Mouse (Mus musculus): ENCODE measurements around the gene Otp. TPM values are rescaled to one million over a fixed set of nuclear protein-coding genes. Genes with fewer than 3 reads are reported as not detected.

The Otp gene
- 0.60 and 2.6 TPM in 2 replicates for polyA plus RNA-seq (2014; fragmentation: Nextera tagmentation; extraction: Ambion mirVana)

- Histone ChIP-seq H3K4me3 (ENCODE audit: low read depth, low read length) (no peak within 1 kb of the TSS), H3K9me3 (replicated peaks; ENCODE audit: control insufficient read depth, low read length) (no peaks in the 10 kb centered on the region), H3K36me3 (replicated peaks; ENCODE audit: control insufficient read depth, insufficient read depth, low read depth, low read length) (no peaks in the 10 kb centered on the region), H3K4me2 (ENCODE audit: low read depth, low read length) (no peak within 1 kb of the TSS), H3K4me1 (ENCODE audit: control insufficient read depth, insufficient read depth, low read length) (no peaks in the 10 kb centered on the region), H3K9ac (replicated peaks; ENCODE audit: low read length) (no peak within 1 kb of the TSS), H3K27ac (replicated peaks; ENCODE audit: low read depth, low read length) (no peak within 1 kb of the TSS), H3K27me3 (ENCODE audit: control insufficient read depth, insufficient read depth, low read length) (peaks cover 66% of the 10 kb centered on the region)
- DNase-seq (ENCODE audit: low spot score) (peak; percentile 55), ATAC-seq (replicated peaks; ENCODE audit: insufficient number of reproducible peaks, low FRiP score, low TSS enrichment, low read depth) (0 out of 2 replicates have a peak, but pooled peaks have one; percentile 37)
- WGBS: under 1% methylated on average over 30 of the region's 30 CpGs
These were observed at the start of gene Otp for GRCm38 (mm10) chr13:94875396-94875880. Gene Otp, plus strand, starts transcription at chr13:94875602.

GRCm38 (mm10) chr13:94826389-94826788 is 49.0 kb upstream of the Otp start:
- DNase-seq (ENCODE audit: low spot score) (no peak), ATAC-seq (replicated peaks; ENCODE audit: insufficient number of reproducible peaks, low FRiP score, low TSS enrichment, low read depth) (no peak)
- H3K36me3 ChIP-seq (replicated peaks; ENCODE audit: control insufficient read depth, insufficient read depth, low read depth, low read length): no peaks in the 10 kb centered on the region
- H3K4me1 ChIP-seq (ENCODE audit: control insufficient read depth, insufficient read depth, low read length): no peaks in the 10 kb centered on the region; the same call in 1 of the 2 replicates
- H3K4me2 ChIP-seq (ENCODE audit: low read depth, low read length): no peak overlapping the region
- WGBS: 92% methylated on average over 5 of the region's 5 CpGs
- H3K27me3 ChIP-seq (ENCODE audit: control insufficient read depth, insufficient read depth, low read length): no peaks in the 10 kb centered on the region
- no peak overlapping the region for H3K27ac ChIP-seq (replicated peaks; ENCODE audit: low read depth, low read length)
- no peak overlapping the region for H3K9ac ChIP-seq (replicated peaks; ENCODE audit: low read length)
- H3K9me3 ChIP-seq (replicated peaks; ENCODE audit: control insufficient read depth, low read length): no peaks in the 10 kb centered on the region
- no peak overlapping the region for H3K4me3 ChIP-seq (ENCODE audit: low read depth, low read length)

DNA sequence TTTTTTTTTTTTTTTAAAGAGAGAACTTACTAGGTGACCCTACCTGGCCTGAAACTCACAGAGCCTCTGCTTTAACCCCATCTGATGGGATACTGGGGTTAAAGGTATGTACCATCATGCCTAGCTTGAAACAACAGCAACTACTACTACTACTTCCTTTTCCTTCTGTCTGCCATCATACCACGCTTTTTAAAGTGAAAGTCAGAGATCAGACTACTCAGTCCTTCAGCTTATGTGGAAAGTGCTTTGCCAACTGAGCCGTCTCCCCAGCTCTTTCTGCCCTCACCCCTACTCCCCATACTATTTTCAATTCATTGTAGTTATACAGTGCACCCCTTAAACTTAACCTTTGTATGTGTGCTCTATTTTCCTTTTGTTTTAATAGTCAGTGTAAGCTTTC is 48.4 kb upstream of the Otp start:
- Histone ChIP-seq H3K27me3 (ENCODE audit: control insufficient read depth, insufficient read depth, low read length) (no peaks in the 10 kb centered on the region), H3K4me1 (ENCODE audit: control insufficient read depth, insufficient read depth, low read length) (no peaks in the 10 kb centered on the region; the same call in 1 of the 2 replicates), H3K9me3 (replicated peaks; ENCODE audit: control insufficient read depth, low read length) (no peaks in the 10 kb centered on the region), H3K4me3 (ENCODE audit: low read depth, low read length) (no peak overlapping the region), H3K9ac (replicated peaks; ENCODE audit: low read length) (no peak overlapping the region), H3K4me2 (ENCODE audit: low read depth, low read length) (no peak overlapping the region), H3K36me3 (replicated peaks; ENCODE audit: control insufficient read depth, insufficient read depth, low read depth, low read length) (no peaks in the 10 kb centered on the region), H3K27ac (replicated peaks; ENCODE audit: low read depth, low read length) (no peak overlapping the region)
- no peak for ATAC-seq (replicated peaks; ENCODE audit: insufficient number of reproducible peaks, low FRiP score, low TSS enrichment, low read depth)
- no peak for DNase-seq (ENCODE audit: low spot score)
- WGBS: 79% methylated on average over 2 of the region's 2 CpGs

GRCm38 (mm10) chr13:94827847-94828246 is 47.6 kb upstream of the Otp start:
- ATAC-seq (replicated peaks; ENCODE audit: insufficient number of reproducible peaks, low FRiP score, low TSS enrichment, low read depth): no peak
- peaks cover under 1% of the 10 kb centered on the region; the same call in 1 of the 2 replicates for H3K36me3 ChIP-seq (replicated peaks; ENCODE audit: control insufficient read depth, insufficient read depth, low read depth, low read length)
- H3K9me3 ChIP-seq (replicated peaks; ENCODE audit: control insufficient read depth, low read length): no peaks in the 10 kb centered on the region
- no peak overlapping the region for H3K9ac ChIP-seq (replicated peaks; ENCODE audit: low read length)
- H3K4me2 ChIP-seq (ENCODE audit: low read depth, low read length): no peak overlapping the region
- H3K27me3 ChIP-seq (ENCODE audit: control insufficient read depth, insufficient read depth, low read length): no peaks in the 10 kb centered on the region
- H3K27ac ChIP-seq (replicated peaks; ENCODE audit: low read depth, low read length): no peak overlapping the region
- H3K4me1 ChIP-seq (ENCODE audit: control insufficient read depth, insufficient read depth, low read length): no peaks in the 10 kb centered on the region; the same call in 1 of the 2 replicates
- H3K4me3 ChIP-seq (ENCODE audit: low read depth, low read length): no peak overlapping the region
- DNase-seq (ENCODE audit: low spot score): no peak
- WGBS: 52% methylated on average over 2 of the region's 2 CpGs

GRCm38 (mm10) chr13:94838047-94838720 is 37.2 kb upstream of the Otp start:
- H3K36me3 ChIP-seq (replicated peaks; ENCODE audit: control insufficient read depth, insufficient read depth, low read depth, low read length): no peaks in the 10 kb centered on the region; the same call in 1 of the 2 replicates
- no peak overlapping the region for H3K4me3 ChIP-seq (ENCODE audit: low read depth, low read length)
- no peaks in the 10 kb centered on the region for H3K4me1 ChIP-seq (ENCODE audit: control insufficient read depth, insufficient read depth, low read length)
- no peak overlapping the region for H3K4me2 ChIP-seq (ENCODE audit: low read depth, low read length)
- DNase-seq (ENCODE audit: low spot score) (no peak), ATAC-seq (replicated peaks; ENCODE audit: insufficient number of reproducible peaks, low FRiP score, low TSS enrichment, low read depth) (no peak)
- WGBS: 79% methylated on average over 5 of the region's 5 CpGs
- H3K9me3 ChIP-seq (replicated peaks; ENCODE audit: control insufficient read depth, low read length): no peaks in the 10 kb centered on the region
- H3K9ac ChIP-seq (replicated peaks; ENCODE audit: low read length): no peak overlapping the region
- H3K27me3 ChIP-seq (ENCODE audit: control insufficient read depth, insufficient read depth, low read length): no peaks in the 10 kb centered on the region
- H3K27ac ChIP-seq (replicated peaks; ENCODE audit: low read depth, low read length): no peak overlapping the region

DNA sequence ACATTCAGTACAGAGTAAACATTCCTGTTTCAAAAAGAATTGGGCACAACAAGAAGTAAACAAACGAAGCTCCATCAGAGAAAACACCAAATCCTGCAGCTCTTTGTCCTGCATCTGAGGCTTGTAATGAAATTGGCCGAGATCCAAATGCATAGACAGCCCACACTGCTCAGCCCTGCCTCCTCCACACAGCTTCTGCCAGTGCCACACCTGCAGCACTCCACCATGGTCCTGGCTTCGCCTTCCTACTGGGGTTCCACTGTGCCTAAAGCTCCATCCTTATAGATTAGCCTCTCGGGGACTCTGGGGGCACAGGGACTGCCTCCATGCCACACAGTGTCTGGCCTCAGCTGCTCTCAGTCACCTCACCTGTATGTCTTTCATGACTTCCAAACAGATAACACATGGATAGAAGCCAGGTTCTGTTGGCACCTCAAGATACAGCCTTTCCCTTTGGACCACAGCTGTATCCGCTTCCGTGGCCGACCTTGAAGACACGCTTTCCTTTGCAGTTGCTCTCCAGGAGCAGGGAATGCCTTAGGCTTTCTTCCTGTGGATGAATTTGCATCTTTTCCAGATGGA is 36.6 kb upstream of the Otp start:
- Histone ChIP-seq H3K4me3 (ENCODE audit: low read depth, low read length) (no peak overlapping the region), H3K36me3 (replicated peaks; ENCODE audit: control insufficient read depth, insufficient read depth, low read depth, low read length) (no peaks in the 10 kb centered on the region; the same call in 1 of the 2 replicates), H3K4me2 (ENCODE audit: low read depth, low read length) (no peak overlapping the region), H3K27me3 (ENCODE audit: control insufficient read depth, insufficient read depth, low read length) (no peaks in the 10 kb centered on the region), H3K27ac (replicated peaks; ENCODE audit: low read depth, low read length) (no peak overlapping the region), H3K4me1 (ENCODE audit: control insufficient read depth, insufficient read depth, low read length) (no peaks in the 10 kb centered on the region), H3K9me3 (replicated peaks; ENCODE audit: control insufficient read depth, low read length) (no peaks in the 10 kb centered on the region), H3K9ac (replicated peaks; ENCODE audit: low read length) (no peak overlapping the region)
- ATAC-seq (replicated peaks; ENCODE audit: insufficient number of reproducible peaks, low FRiP score, low TSS enrichment, low read depth) (no peak), DNase-seq (ENCODE audit: low spot score) (no peak)
- WGBS: 82% methylated on average over 8 of the region's 8 CpGs

DNA sequence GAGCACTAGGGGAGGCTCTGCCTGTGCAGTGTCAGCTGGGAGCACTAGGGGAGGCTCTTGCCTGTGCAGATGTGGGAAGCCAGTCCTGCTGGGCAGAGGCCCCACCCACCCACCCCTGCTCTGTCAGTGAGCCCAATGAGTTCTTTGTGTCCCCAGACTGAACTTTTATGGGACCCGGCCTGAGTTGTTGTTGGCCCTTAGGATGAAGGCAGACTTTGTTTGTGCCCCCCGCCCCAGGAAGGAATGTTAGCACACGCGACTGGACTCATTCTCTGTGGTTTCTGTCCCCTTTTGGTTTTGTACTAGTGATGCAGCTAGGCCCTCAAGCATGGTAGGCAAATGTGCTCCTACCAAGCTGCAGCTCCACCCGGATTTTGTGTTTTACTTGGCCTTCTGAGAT is 32.2 kb upstream of the Otp start:
- Histone ChIP-seq H3K36me3 (replicated peaks; ENCODE audit: control insufficient read depth, insufficient read depth, low read depth, low read length) (no peaks in the 10 kb centered on the region; the same call in 1 of the 2 replicates), H3K27me3 (ENCODE audit: control insufficient read depth, insufficient read depth, low read length) (no peaks in the 10 kb centered on the region), H3K27ac (replicated peaks; ENCODE audit: low read depth, low read length) (no peak overlapping the region), H3K9me3 (replicated peaks; ENCODE audit: control insufficient read depth, low read length) (no peaks in the 10 kb centered on the region), H3K4me2 (ENCODE audit: low read depth, low read length) (no peak overlapping the region), H3K4me3 (ENCODE audit: low read depth, low read length) (no peak overlapping the region), H3K4me1 (ENCODE audit: control insufficient read depth, insufficient read depth, low read length) (no peaks in the 10 kb centered on the region), H3K9ac (replicated peaks; ENCODE audit: low read length) (no peak overlapping the region)
- DNase-seq (ENCODE audit: low spot score) (no peak), ATAC-seq (replicated peaks; ENCODE audit: insufficient number of reproducible peaks, low FRiP score, low TSS enrichment, low read depth) (no peak)
- 52% methylated on average over 5 of the region's 5 CpGs for whole genome bisulfite sequencing

GRCm38 (mm10) chr13:94847870-94848269 is 27.5 kb upstream of the Otp start:
- ATAC-seq (replicated peaks; ENCODE audit: insufficient number of reproducible peaks, low FRiP score, low TSS enrichment, low read depth): no peak
- 79% methylated on average over 7 of the region's 7 CpGs for WGBS
- no peak overlapping the region for H3K9ac ChIP-seq (replicated peaks; ENCODE audit: low read length)
- no peak for DNase-seq (ENCODE audit: low spot score)
- H3K4me1 ChIP-seq (ENCODE audit: control insufficient read depth, insufficient read depth, low read length): no peaks in the 10 kb centered on the region
- H3K4me2 ChIP-seq (ENCODE audit: low read depth, low read length): no peak overlapping the region
- H3K27ac ChIP-seq (replicated peaks; ENCODE audit: low read depth, low read length): no peak overlapping the region
- no peak overlapping the region for H3K4me3 ChIP-seq (ENCODE audit: low read depth, low read length)
- no peaks in the 10 kb centered on the region for H3K36me3 ChIP-seq (replicated peaks; ENCODE audit: control insufficient read depth, insufficient read depth, low read depth, low read length)
- no peaks in the 10 kb centered on the region for H3K27me3 ChIP-seq (ENCODE audit: control insufficient read depth, insufficient read depth, low read length)
- no peaks in the 10 kb centered on the region for H3K9me3 ChIP-seq (replicated peaks; ENCODE audit: control insufficient read depth, low read length)

Data from embryonic facial prominence, embryonic 11.5 days (tissue).